Mouse (Mus musculus) CH12.LX (cell line): Measurements from ENCODE around the gene Tgfb1. TPM values are rescaled to one million over a fixed set of nuclear protein-coding genes. Genes with fewer than 3 reads are reported as not detected.

Experiments used
- DNase-seq: peaks from one replicate; pipeline ENCODE4 v3.0.0-alpha.2; 2013; ENCODE audit errors: extremely low read depth
- H3K27ac ChIP-seq: 2 replicates; pipeline ENCODE4 v1.5.1; 2012; ENCODE audit warnings: low read depth, mild to moderate bottlenecking, control low read depth, moderate library complexity; ENCODE audit not compliant: insufficient read depth
- H3K27me3 ChIP-seq: replicated peaks from 2 replicates; pipeline ENCODE3; 2012; ENCODE audit warnings: inconsistent platforms
- H3K36me3 ChIP-seq, 2 experiments: replicated peaks in 1 of 2; 2 replicates each; pipeline versions ENCODE3 to v1.6.1; 2012; ENCODE audit warnings: inconsistent platforms in 1 of 2, low read length in 1 of 2, mild to moderate bottlenecking in 1 of 2, mixed read lengths in 1 of 2, moderate library complexity in 1 of 2; ENCODE audit not compliant: control insufficient read depth in 1 of 2, insufficient read depth in 1 of 2
- H3K4me1 ChIP-seq, 2 experiments: 2 replicates each; pipeline ENCODE4 v1.6.1; 2012; ENCODE audit warnings: inconsistent platforms in 1 of 2, moderate library complexity in 1 of 2; ENCODE audit not compliant: insufficient read depth in 2 of 2, control insufficient read depth in 1 of 2
- H3K4me2 ChIP-seq: 2 replicates; pipeline ENCODE4 v1.6.1; 2012; ENCODE audit warnings: low read depth, mild to moderate bottlenecking, control low read depth; ENCODE audit not compliant: poor library complexity, insufficient read depth, severe bottlenecking
- H3K4me3 ChIP-seq, 3 experiments: fragments of 150-350 bp in 1 of 3; sonication (generic) in 1 of 3; replicated peaks in 1 of 3; 2 replicates each; pipeline versions ENCODE3 to v1.5.1; 2011 to 2012; ENCODE audit warnings: low read depth in 2 of 3, low read length in 2 of 3, mild to moderate bottlenecking in 2 of 3, moderate library complexity in 2 of 3, control low read depth in 1 of 3, improper control_type of control experiment in 1 of 3, inconsistent platforms in 1 of 3, mixed read lengths in 1 of 3; ENCODE audit not compliant: poor library complexity in 1 of 3
- H3K79me2 ChIP-seq: replicated peaks from 2 replicates; pipeline ENCODE4 v1.6.1; 2012; ENCODE audit warnings: mild to moderate bottlenecking, moderate library complexity; ENCODE audit not compliant: control insufficient read depth, poor library complexity, insufficient read depth, severe bottlenecking; ENCODE audit errors: extremely low read depth
- H3K9ac ChIP-seq: 2 replicates; pipeline ENCODE4 v1.6.1; 2012; ENCODE audit warnings: low read depth, mild to moderate bottlenecking, control low read depth, moderate library complexity; ENCODE audit not compliant: insufficient read depth
- H3K9me3 ChIP-seq: replicated peaks from 2 replicates; pipeline ENCODE3; 2012; ENCODE audit warnings: low read length, inconsistent platforms, mixed read lengths
- CHD2 ChIP-seq: IDR thresholded peaks from 2 replicates; pipeline ENCODE4 v1.6.1; 2011; ENCODE audit warnings: low read length, improper control_type of control experiment
- E2F4 ChIP-seq: IDR thresholded peaks from 2 replicates; pipeline ENCODE4 v1.6.1; 2011; ENCODE audit warnings: low read depth, low read length, improper control_type of control experiment; ENCODE audit not compliant: insufficient replicate concordance
- ELF1 ChIP-seq: IDR thresholded peaks from 2 replicates; pipeline ENCODE4 v1.6.1; 2014; ENCODE audit warnings: low read depth, mild to moderate bottlenecking, inconsistent platforms, low read length, improper control_type of control experiment
- EP300 ChIP-seq: IDR thresholded peaks from 2 replicates; pipeline ENCODE4 v1.6.1; 2011; ENCODE audit warnings: low read length, improper control_type of control experiment
- ETS1 ChIP-seq: conservative IDR thresholded peaks from 2 replicates; pipeline ENCODE4 v1.6.1; 2012; ENCODE audit warnings: low read depth, mild to moderate bottlenecking, inconsistent platforms, low read length, improper control_type of control experiment, moderate library complexity
- HCFC1 ChIP-seq: IDR thresholded peaks from 2 replicates; pipeline ENCODE4 v1.6.1; 2012; ENCODE audit warnings: low read depth, mild to moderate bottlenecking, inconsistent platforms, low read length, improper control_type of control experiment
- IRF4 ChIP-seq: IDR thresholded peaks from 2 replicates; pipeline ENCODE4 v1.6.1; 2014; ENCODE audit warnings: low read depth, mild to moderate bottlenecking, inconsistent platforms, low read length, improper control_type of control experiment
- MAX ChIP-seq: IDR thresholded peaks from 2 replicates; pipeline ENCODE4 v1.6.1; 2011; ENCODE audit warnings: low read length, improper control_type of control experiment
- MEF2A ChIP-seq: IDR thresholded peaks from 2 replicates; pipeline ENCODE4 v1.6.1; 2014; ENCODE audit warnings: low read depth, mild to moderate bottlenecking, inconsistent platforms, low read length, improper control_type of control experiment, borderline replicate concordance
- MXI1 ChIP-seq: IDR thresholded peaks from 2 replicates; pipeline ENCODE4 v1.6.1; 2011; ENCODE audit warnings: mild to moderate bottlenecking, low read depth, low read length, improper control_type of control experiment
- MYC ChIP-seq: IDR thresholded peaks from 2 replicates; pipeline ENCODE4 v1.6.1; 2011; ENCODE audit warnings: low read depth, mild to moderate bottlenecking, improper control_type of control experiment, low read length
- NELFE ChIP-seq: IDR thresholded peaks from 2 replicates; pipeline ENCODE4 v1.6.1; 2011; ENCODE audit warnings: low read depth, low read length, improper control_type of control experiment
- NRF1 ChIP-seq: IDR thresholded peaks from 2 replicates; pipeline ENCODE4 v1.6.1; 2014; ENCODE audit warnings: low read depth, mild to moderate bottlenecking, inconsistent platforms, low read length, improper control_type of control experiment, moderate library complexity
- POLR2A ChIP-seq: IDR thresholded peaks from 2 replicates; pipeline ENCODE4 v1.6.1; 2011; ENCODE audit warnings: low read depth, mild to moderate bottlenecking, improper control_type of control experiment, low read length
- POLR2AphosphoS2 ChIP-seq: IDR thresholded peaks from 2 replicates; pipeline ENCODE4 v1.6.1; 2011; ENCODE audit warnings: low read depth, low read length, improper control_type of control experiment
- SIN3A ChIP-seq: IDR thresholded peaks from 2 replicates; pipeline ENCODE4 v1.6.1; 2012; ENCODE audit warnings: low read length, improper control_type of control experiment, inconsistent platforms
- SMC3 ChIP-seq: IDR thresholded peaks from 2 replicates; pipeline ENCODE4 v1.6.1; 2011; ENCODE audit warnings: low read depth, low read length, improper control_type of control experiment
- TBP ChIP-seq: conservative IDR thresholded peaks from 2 replicates; pipeline ENCODE4 v1.6.1; 2011; ENCODE audit warnings: low read depth, low read length, improper control_type of control experiment
- TCF12 ChIP-seq: IDR thresholded peaks from 2 replicates; pipeline ENCODE4 v1.6.1; 2014; ENCODE audit warnings: low read depth, mild to moderate bottlenecking, inconsistent platforms, low read length, improper control_type of control experiment
- USF1 ChIP-seq: IDR thresholded peaks from 2 replicates; pipeline ENCODE4 v1.6.1; 2014; ENCODE audit warnings: low read depth, mild to moderate bottlenecking, inconsistent platforms, low read length, improper control_type of control experiment
- USF2 ChIP-seq: conservative IDR thresholded peaks from 2 replicates; pipeline ENCODE4 v1.6.1; 2011; ENCODE audit warnings: low read depth, low read length, improper control_type of control experiment
- ZC3H11A ChIP-seq: IDR thresholded peaks from 2 replicates; pipeline ENCODE4 v1.6.1; 2012; ENCODE audit warnings: low read depth, mild to moderate bottlenecking, inconsistent platforms, low read length, improper control_type of control experiment
- ZKSCAN1 ChIP-seq: IDR thresholded peaks from 2 replicates; pipeline ENCODE4 v1.6.1; 2012; ENCODE audit warnings: low read depth, inconsistent platforms, low read length, improper control_type of control experiment, borderline replicate concordance
- ZMIZ1 ChIP-seq: IDR thresholded peaks from 2 replicates; pipeline ENCODE4 v1.6.1; 2012; ENCODE audit warnings: low read depth, mild to moderate bottlenecking, inconsistent platforms, low read length, improper control_type of control experiment
- ZNF384 ChIP-seq: IDR thresholded peaks from 2 replicates; pipeline ENCODE4 v1.6.1; 2012; ENCODE audit warnings: low read depth, low read length, improper control_type of control experiment, inconsistent platforms
- dilution Hi-C: fragments of 300-500 bp; cut with MboI; formaldehyde crosslinking; loops from 2 replicates; pipeline ENCODE4 v1.14.3; 2020; ENCODE audit warnings: low sequenced_read_pairs; ENCODE audit not compliant: extremely low pct_unique_long_range_greater_than_20kb, extremely low pct_ligation_motif_present
- in situ Hi-C: fragments of 300-500 bp; cut with MboI; formaldehyde crosslinking; loops from 3 replicates; pipeline ENCODE4 v1.14.3; 2019; ENCODE audit warnings: low sequenced_read_pairs, low pct_ligation_motif_present, low pct_unique_long_range_greater_than_20kb, mixed read lengths
- polyA plus RNA-seq: library from polyadenylated mRNA; unstranded; fragments of >175 nt; gene quantifications from 2 replicates; pipeline ENCODE4 v1.2.1, GENCODE M21; 2012; ENCODE audit warnings: low read depth; ENCODE audit not compliant: insufficient read length
- total RNA-seq, 2 experiments: library from RNA; depleted of rRNA; stranded (reverse); fragments of 300-350 nt in 1 of 2; fragments of >200 nt in 1 of 2; gene quantifications; 2 replicates each; pipeline ENCODE4 v1.2.3; 2012 to 2014

Gene Tgfb1
- total and polyA plus RNA-seq, 3 experiments, result 9.2 to 109 (median 25.9) TPM

- Histone ChIP-seq H3K27ac (peak within 1 kb of the TSS; percentile 93), H3K4me2 (peak within 1 kb of the TSS; percentile 70), H3K27me3 (no peaks in the 10 kb centered on the region), H3K36me3 (peaks cover 0 to 21% of the 10 kb centered on the region in 2 experiments), H3K9me3 (peaks cover 4% of the 10 kb centered on the region), H3K79me2 (no peaks in the 10 kb centered on the region), H3K4me3 (peak within 1 kb of the TSS; percentile 64 to 75 (median 71)), H3K9ac (peak within 1 kb of the TSS; percentile 87), H3K4me1 (peaks cover 22 to 68% of the 10 kb centered on the region in 2 experiments)
- TF ChIP-seq ZKSCAN1 (no peak), E2F4 (no peak), SMC3 (no peak), HCFC1 (peak; percentile 48; the same call in 1 of the 2 replicates), MAX (no peak; the same call in 1 of the 2 replicates), ZNF384 (peak; percentile 13; the same call in 1 of the 2 replicates), ELF1 (peak; percentile 47; the same call in 1 of the 2 replicates), TBP (peak; percentile 61), ETS1 (no peak), NELFE (peak; percentile 86), MXI1 (peak; percentile 90), SIN3A (peak; percentile 68), NRF1 (peak; percentile 94), MEF2A (peak; percentile 47; the same call in 1 of the 2 replicates), ZMIZ1 (peak; percentile 84), USF1 (no peak), POLR2A (peak; percentile 81), POLR2AphosphoS2 (peak; percentile 67; the same call in 1 of the 2 replicates), CHD2 (peak; percentile 39; the same call in 1 of the 2 replicates), MYC (no peak; the same call in 1 of the 2 replicates), USF2 (no peak), ZC3H11A (no peak), TCF12 (peak; percentile 74), EP300 (no peak; the same call in none of the 2 replicates), IRF4 (peak; percentile 60; the same call in 1 of the 2 replicates)
- in situ Hi-C loops, result no loop called here
- dilution Hi-C loops, result no loop called here
- peak; percentile 98 for DNase-seq
These were observed 6.1 kb upstream of the Tgfb1 start, which contains the start of gene B9d2 for GRCm38 (mm10) chr7:25680514-25681258. Gene B9d2 (plus strand): TSS chr7:25680780.
